Mouse (Mus musculus) urinary bladder, postnatal 4 days (tissue): ENCODE measurements around the gene Nfkbia.

Source experiments
- DNase-seq, 2 experiments: peaks; one replicate each; pipeline ENCODE4 v3.0.0; 2021 to 2022; ENCODE audit warnings: low spot score in 2 of 2

The Nfkbia gene

DNA sequence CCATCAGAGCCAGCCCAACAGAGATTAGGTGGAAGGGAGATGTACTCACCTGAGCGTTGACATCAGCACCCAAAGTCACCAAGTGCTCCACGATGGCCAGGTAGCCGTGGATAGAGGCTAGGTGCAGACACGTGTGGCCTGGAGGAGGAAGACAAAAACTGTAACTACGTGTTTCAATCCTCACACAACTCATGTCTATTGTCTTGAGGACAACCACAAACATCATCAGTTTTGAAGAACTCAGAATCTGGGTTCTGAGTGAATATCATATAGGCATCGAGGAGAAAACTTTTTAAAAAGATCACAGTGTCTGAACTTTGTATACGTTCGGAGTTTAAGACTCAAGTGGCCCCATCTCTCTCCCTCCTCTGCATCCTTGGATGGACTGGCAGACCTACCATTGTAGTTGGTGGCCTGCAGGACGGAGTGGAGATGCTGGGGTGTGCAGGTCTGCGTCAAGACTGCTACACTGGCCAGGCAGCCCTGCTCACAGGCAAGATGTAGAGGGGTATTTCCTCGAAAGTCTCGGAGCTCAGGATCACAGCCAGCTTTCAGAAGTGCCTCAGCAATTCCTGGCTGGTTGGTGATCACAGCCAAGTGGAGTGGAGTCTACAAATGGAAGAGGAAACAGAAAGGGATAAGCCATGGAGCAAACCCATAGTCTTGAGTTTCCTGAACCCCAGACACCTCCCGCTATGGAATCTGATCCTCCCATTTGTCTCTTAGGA is 1.6 kb downstream of the Nfkbia start:
- DNase-seq, result no peak

GRCm38 (mm10) chr12:55489986-55490721 is 2.3 kb downstream of the Nfkbia start:
- DNase-seq, result no peak

GRCm38 (mm10) chr12:55488661-55489447 is 3.6 kb downstream of the Nfkbia start:
- no peak for DNase-seq

DNA sequence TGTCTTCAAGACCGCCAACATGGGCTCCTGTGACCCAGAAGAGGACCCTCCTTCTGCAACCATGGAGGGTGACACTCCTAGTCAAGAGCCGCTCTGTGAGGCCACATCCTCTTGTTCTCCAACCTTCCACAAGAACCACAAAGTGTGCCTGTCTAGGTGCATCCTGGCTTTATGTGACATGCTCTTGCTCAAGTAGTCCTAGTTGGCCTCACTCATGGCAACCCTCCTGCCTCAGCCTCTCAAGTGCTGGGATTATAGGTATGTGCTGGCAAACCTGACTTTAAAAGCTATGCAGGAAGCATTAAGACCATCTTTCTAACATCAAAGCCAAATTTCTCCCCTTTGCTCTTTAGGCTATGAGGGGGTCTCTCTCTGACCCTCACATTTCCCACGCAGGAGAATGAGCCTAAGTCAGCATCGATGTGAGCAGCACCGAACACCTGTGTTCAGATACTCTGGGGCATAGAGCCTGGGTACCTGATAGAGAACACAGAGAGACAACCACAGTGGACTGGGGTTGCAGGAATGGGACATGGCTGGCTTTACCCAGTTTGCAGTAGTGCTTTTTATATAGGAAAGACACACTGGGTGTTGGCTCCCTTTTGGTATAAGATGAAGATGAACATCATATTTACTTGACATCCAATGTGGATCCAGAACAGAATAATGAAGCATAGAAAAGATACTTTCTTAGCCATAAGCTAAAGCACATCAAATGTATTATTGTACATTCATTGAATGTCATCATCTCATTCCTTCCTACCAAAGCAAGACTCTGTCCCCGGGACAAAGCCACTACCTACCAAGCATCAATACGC is 4.4 kb downstream of the Nfkbia start:
- no peak for DNase-seq

DNA sequence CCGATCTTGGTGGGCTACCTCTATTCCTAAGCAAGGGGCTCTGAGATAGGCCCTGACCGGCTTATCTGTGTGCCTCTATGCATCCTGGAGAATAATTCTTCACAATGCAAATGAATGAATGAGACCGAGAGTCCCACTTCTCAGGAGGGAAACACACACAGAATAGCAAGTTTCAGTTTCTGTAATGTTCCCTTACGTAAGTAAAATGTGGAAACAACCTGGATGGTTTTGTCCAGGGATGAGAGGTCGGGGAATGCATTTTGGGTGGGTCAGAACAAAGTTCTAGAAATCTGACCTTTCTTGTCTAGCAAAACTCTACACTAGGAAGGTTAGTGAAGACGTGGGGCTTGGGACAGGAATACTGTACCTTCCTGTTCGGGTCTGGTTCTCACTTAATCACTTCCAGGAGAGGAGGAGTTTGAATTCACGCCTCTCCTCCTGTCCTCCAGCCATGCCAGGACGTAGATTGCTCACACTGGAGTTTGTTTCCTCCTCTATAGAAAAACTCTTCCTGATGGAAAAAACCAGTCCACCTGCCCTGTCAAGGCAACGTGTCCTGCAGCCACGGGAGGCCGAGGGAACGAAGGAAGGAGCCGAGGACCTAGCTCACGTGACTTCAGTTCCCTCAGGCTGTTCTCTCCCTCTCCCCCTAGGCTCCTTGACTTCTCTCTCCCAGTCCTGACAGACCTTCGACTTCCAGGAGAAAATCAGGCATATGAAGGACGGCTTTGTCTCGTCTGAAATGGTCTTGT is 5.3 kb downstream of the Nfkbia start:
- DNase-seq, result no peak

DNA sequence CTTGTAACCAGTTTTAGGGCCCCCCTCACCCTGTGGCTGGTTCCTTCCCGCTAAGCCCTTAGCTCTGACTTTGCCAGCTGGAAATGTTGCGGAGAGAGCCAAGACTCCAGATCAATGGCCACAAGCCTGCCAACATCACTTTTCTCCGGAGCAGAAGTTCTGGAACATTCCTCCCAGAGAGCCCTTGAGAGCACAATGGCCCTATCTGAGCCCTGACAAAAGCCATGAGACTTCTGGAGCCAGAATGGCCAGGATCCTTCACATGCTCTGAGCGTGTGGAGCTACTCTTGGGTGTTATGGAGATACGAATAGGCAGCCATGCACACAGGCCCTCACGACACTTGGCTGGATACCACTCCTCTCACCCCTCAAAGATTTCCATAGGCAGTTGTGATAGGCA is 7.6 kb downstream of the Nfkbia start:
- no peak for DNase-seq

DNA sequence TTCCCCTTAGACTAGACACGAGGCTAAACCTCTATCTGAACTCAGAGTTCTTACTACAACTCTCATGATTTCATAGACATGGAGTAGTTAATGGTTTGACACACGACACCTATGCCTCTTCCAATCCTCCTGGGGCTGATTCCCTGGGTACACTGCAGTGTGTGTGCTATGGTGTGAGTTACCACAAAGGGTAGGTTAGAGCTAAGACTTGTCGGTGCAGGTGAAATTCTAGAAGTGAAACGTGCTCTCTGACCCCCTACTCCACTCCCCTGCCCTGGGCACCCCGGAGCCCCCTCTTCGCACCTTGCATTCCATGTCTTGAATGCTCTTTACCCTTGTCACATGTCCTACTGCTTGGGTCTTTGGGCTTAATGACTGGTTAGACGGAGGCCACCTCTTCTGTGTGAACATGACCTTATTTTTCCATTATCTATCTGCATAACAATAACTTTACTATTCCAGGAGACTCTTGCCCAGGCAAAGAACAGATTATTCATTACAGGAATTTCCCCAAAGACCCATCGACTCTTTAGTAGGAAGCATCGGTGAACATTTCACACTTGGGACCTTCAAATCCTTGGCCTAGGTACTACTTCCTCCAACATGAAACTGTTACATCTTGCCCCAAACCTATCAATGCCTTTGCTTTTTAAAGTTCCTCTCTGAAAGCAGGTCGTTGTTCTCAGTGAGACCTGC is 8.2 kb downstream of the Nfkbia start:
- no peak for DNase-seq

DNA sequence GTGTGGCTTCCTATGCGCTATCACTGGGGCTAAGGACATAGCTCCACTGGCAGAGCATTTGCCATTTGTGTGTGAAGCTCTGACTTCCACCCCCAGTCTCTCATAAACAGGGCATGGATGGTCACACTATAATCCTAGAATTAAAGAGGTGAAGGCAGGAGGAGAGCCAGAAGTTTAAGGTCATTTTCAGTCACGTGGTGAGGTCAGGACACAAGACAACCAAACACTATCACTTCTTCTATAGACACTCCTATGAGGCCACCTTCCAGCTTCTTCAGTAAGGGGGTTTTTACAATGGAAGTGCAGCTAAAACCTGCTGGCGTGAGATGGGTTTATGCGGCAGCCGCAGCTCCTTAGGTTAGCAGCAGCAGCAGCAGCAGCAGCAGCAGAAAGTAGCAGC is 8.9 kb downstream of the Nfkbia start:
- no peak for DNase-seq

DNA sequence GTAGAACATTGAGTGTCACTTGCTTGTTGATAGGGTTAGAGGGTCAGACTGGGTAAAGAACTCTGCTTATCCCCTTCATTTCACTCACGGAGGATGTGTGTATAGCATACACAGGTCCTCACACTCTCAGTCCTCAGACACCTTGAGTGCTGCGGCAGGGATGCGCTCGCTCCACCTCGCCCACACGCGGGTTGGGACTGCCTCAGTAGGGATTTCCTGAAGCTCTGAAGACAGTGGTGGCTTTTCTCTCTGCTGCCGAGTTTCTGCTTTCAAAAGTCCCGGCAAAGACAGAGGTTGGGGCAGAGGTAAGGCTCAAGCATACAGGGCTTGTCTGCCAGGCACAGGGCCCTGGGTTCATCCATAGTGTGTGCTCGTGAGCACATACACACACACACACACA is 9.7 kb downstream of the Nfkbia start:
- no peak for DNase-seq

DNA sequence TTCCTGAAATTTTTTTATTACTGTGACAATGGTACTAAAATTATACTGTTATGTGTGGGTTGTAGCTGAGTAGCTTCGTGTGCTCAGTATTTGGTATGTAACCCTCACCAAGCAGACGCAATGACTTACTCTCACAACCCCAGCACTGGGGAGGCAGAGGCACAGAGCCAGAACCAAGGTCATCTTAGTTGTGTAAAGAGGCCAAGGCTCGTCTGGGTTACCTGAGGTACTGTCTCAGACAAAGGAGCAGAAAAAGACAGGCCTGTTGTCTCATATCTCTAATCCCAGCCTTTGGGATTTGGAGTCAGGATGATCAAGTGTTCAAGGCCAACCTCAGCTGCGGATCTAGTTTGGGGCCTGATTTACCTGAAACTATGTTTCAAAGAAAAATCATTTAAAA is 10.7 kb downstream of the Nfkbia start:
- no peak for DNase-seq

DNA sequence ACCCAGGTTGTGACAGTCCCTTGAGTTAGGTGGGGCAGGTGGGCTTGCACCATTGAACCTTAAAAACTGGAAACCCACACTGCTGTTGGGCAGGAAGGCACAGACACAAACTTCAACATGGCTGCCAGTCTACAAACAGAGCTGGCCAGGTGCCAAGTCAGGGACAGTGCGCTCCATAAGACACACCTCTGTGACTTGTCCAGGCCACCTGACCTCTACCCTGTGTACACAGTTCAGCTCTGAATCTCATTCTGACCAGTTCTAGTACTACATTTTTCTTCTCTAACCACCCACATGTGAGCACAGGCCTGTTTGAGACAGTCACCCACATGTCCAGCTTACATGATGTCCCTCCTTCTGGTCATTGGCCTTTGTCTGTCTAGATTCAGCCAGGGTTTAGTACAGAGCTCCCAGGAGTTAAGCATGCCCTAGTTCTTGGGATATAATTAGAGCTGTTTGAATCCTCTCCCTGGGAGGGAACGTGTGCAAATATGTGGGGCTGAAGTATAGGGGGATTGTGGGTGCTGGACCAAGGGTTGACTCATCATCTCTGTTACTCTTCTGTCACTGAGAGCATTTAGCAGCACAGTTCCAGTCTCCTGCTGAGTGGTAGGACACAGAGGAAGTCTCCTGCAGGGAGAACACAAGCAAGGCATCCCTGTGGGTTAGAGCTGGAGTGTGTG is 11.8 kb downstream of the Nfkbia start:
- no peak for DNase-seq

DNA sequence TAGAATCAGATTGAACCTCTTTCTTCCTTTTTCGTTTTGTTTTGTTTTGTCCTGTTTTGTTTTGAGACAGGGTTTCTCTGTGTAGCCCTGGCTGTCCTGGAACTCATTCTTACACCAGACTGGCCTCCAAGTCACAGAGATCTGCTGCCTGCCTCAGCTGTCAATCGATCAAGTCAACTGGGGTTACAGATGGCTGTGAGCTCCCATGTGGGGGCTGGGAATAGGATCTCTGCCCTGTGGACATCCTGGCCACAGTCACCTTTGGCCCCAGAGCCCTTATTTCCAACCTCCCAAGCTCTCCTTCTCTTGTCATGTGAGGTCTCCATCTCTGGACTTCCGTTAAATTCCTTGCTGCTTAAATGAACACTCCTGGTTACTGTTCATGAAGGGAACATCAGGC is 13.5 kb downstream of the Nfkbia start:
- DNase-seq, result no peak

- no peak for DNase-seq
Measured at GRCm38 (mm10) chr12:55474209-55474583, 18.3 kb downstream of the Nfkbia start.

GRCm38 (mm10) chr12:55473250-55474208 is 18.9 kb downstream of the Nfkbia start:
- no peak for DNase-seq

DNA sequence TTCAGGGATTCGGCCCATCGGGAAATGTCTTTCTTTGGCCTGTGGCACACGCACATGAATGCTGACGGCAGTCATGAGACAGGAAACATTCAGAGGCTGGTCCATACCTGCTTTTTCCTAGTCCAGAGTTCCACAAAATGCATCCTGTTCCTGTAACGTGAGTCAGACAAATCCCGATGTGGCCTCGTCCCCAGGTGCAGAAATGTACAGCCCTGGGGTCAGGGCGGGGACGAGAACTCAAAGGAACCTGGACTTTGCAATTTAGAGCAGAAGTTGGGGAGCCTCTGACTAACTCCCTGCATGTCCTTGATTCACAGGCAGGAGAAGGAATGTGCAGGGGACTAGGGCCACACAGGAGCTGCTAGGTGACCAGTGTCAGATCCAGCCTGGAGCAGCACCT is 21.1 kb downstream of the Nfkbia start:
- DNase-seq, result no peak

DNA sequence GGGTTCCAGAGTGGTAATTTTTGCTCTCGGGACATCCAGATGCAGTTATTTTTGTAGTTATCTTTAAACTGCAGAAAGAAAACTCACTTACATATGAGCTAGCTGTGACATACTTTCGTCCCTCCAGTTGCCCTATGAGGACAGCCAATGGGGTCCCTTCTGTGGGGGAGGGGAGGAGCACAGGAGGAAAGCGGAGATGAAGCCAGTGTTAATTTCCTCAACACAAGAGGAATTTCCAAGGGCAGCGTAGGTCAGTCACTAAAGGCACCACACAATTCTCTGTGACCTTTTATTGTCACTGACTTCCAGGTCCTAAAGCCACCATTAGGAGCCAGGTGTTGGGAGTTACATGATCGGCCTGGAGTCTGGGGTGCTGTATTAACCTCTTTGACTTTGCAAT is 22.0 kb downstream of the Nfkbia start:
- no peak for DNase-seq

DNA sequence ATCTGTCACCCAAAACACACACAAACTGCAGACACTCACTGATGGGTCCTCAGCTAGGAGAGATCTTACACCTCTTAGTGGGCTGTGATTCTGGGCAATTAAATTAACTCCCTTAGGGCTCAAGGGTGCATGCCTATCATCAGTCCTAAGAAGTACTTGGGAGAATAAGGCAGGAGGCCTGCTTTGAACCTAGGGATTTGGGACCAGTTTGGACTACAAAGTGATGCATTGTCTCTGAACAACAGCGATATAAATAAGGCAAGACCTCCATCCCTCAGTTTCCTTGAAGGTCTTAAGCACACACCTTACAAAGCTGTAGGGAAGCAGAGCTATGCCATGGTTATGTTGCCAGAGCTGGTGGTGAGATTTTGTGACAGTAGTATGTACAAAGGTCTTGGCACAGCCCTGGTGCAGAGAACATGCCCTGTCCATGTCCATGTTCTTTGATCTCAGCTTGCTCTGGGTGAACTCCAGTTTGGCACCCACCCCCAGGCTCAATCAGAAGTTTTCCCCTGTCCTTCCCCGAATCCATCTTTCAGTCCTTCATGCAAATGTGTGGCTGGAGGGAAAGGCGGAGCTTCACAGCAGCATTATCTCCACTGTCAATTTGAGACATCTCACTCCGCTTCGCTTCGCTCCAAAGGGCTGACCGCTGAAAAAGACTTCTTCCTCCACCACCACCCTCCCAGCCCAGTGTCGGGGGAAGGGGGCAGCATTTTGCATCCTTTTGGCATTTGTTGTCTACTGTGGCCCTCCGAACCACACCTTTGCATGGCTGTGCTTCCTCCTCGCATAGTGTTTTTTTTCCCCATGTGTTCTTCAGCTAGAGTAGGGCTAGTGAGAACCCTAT is 24.9 kb downstream of the Nfkbia start:
- no peak for DNase-seq

GRCm38 (mm10) chr12:55466816-55467215 is 25.6 kb downstream of the Nfkbia start:
- no peak for DNase-seq
